Mouse (Mus musculus) adrenal gland, postnatal 25 days (tissue): ENCODE results near the gene Dnaja3. TPM values are rescaled to one million over a fixed set of nuclear protein-coding genes. Genes with fewer than 3 reads are reported as not detected.
A peak's percentile ranks its signal among the peaks of the same experiment; 100 is the strongest.

ENCODE experiments used
- DNase-seq: peaks from one replicate; pipeline ENCODE4 v3.0.0; 2021; ENCODE audit warnings: mixed read lengths
- long read RNA-seq: library from polyadenylated mRNA; stranded (forward); transcript quantifications from one replicate; pipeline ENCODE4 v2.0.0, GENCODE M21; 2021
- total RNA-seq: library from RNA; stranded (reverse); gene quantifications from 2 replicates; pipeline ENCODE4 v1.2.3, GENCODE M21; 2021

Dnaja3 gene
- total RNA-seq, result 117 and 125 TPM in 2 replicates
- long read RNA-seq, transcript Dnaja3-201 (12 exons, 2,648 nt), result minor isoform, 63 of 412 reads
- long read RNA-seq, transcript Dnaja3-202 (11 exons, 2,505 nt), result major isoform, 322 of 412 reads
- long read RNA-seq, partial matches to known transcripts, result 16 of 412 reads
- long read RNA-seq, other reads (novel, unspliced or antisense), result 11 of 412 reads

GRCm38 (mm10) chr16:4639831-4640237 is at the start of gene Dnaja3, which contains the start of gene Vasn:
TSS of gene Dnaja3 (plus strand) at chr16:4639989.
TSS of gene Vasn (plus strand) at chr16:4639941.
- peak; percentile 87 for DNase-seq

GRCm38 (mm10) chr16:4590236-4590635 is 49.6 kb upstream of the Dnaja3 start:
- no peak for DNase-seq

- DNase-seq, result peak; percentile 46
Measured at GRCm38 (mm10) chr16:4592909-4593875, 46.6 kb upstream of the Dnaja3 start.

- DNase-seq, result peak; percentile 77
Measured at GRCm38 (mm10) chr16:4593971-4594813, 45.6 kb upstream of the Dnaja3 start, which contains the start of gene Glis2. TSS of gene Glis2 (plus strand) at chr16:4594713.

GRCm38 (mm10) chr16:4594814-4595526 is 44.8 kb upstream of the Dnaja3 start:
- no peak for DNase-seq

GRCm38 (mm10) chr16:4595527-4595963 is 44.2 kb upstream of the Dnaja3 start:
- DNase-seq, result peak; percentile 52

GRCm38 (mm10) chr16:4596141-4596728 is 43.6 kb upstream of the Dnaja3 start:
- DNase-seq, result no peak

GRCm38 (mm10) chr16:4596836-4597235 is 43.0 kb upstream of the Dnaja3 start:
- DNase-seq, result no peak

- no peak for DNase-seq
Measured at GRCm38 (mm10) chr16:4597296-4597695, 42.5 kb upstream of the Dnaja3 start.

GRCm38 (mm10) chr16:4598041-4598440 is 41.7 kb upstream of the Dnaja3 start:
- no peak for DNase-seq

- DNase-seq, result no peak
Measured at GRCm38 (mm10) chr16:4598891-4599543, 40.8 kb upstream of the Dnaja3 start.

GRCm38 (mm10) chr16:4599616-4600015 is 40.2 kb upstream of the Dnaja3 start:
- DNase-seq, result no peak

GRCm38 (mm10) chr16:4600701-4601310 is 39.0 kb upstream of the Dnaja3 start:
- no peak for DNase-seq

GRCm38 (mm10) chr16:4602189-4602588 is 37.6 kb upstream of the Dnaja3 start:
- DNase-seq, result no peak

GRCm38 (mm10) chr16:4602766-4603452 is 36.9 kb upstream of the Dnaja3 start:
- peak; percentile 26 for DNase-seq

- DNase-seq, result no peak
Measured at GRCm38 (mm10) chr16:4603453-4603837, 36.3 kb upstream of the Dnaja3 start.

GRCm38 (mm10) chr16:4604293-4604837 is 35.4 kb upstream of the Dnaja3 start:
- DNase-seq, result no peak

- DNase-seq, result no peak
Measured at GRCm38 (mm10) chr16:4605514-4606131, 34.2 kb upstream of the Dnaja3 start.
